Mouse (Mus musculus) CH12.LX (cell line): Measurements from ENCODE around the gene Otud7a.

ENCODE experiments used
- CTCF ChIP-seq, 2 experiments: IDR thresholded peaks in 1 of 2; conservative IDR thresholded peaks in 1 of 2; 2 replicates each; pipeline ENCODE4 v1.5.1; 2011 to 2012; ENCODE audit warnings: low read depth in 2 of 2, low read length in 2 of 2, improper control_type of control experiment in 1 of 2, inconsistent platforms in 1 of 2, mild to moderate bottlenecking in 1 of 2, moderate library complexity in 1 of 2
- HCFC1 ChIP-seq: IDR thresholded peaks from 2 replicates; pipeline ENCODE4 v1.6.1; 2012; ENCODE audit warnings: low read depth, mild to moderate bottlenecking, inconsistent platforms, low read length, improper control_type of control experiment
- ZC3H11A ChIP-seq: IDR thresholded peaks from 2 replicates; pipeline ENCODE4 v1.6.1; 2012; ENCODE audit warnings: low read depth, mild to moderate bottlenecking, inconsistent platforms, low read length, improper control_type of control experiment

- no peak for TF ChIP-seq HCFC1
- peak in 1 of 2 experiments; percentile 61; a peak in 2 of 4 replicates for TF ChIP-seq CTCF (conservative IDR thresholded peaks at IDR 0.05 in 1 of 2, IDR thresholded peaks at IDR 0.05 in 1 of 2; ENCODE audit: low read depth in 2 of 2, low read length in 2 of 2)
- TF ChIP-seq ZC3H11A: no peak
Observed at GRCm38 (mm10) chr7:63586184-63586870, 141.8 kb downstream of the Otud7a start.
